Mouse (Mus musculus) forebrain, embryonic 12.5 days (tissue): ENCODE measurements around the gene Slc30a3. TPM values are rescaled to one million over a fixed set of nuclear protein-coding genes. Genes with fewer than 3 reads are reported as not detected.
A peak's percentile ranks its signal among the peaks of the same experiment; 100 is the strongest.
"Not testable (repeated sequence)": the region's sequence is repeated elsewhere in the genome, so short reads cannot be mapped to it uniquely, and the experiment has no call there.

ENCODE experiments used
- ATAC-seq: fragments of 200-750 bp; cut with Nextera tagmentation; 2 replicates; pipeline ENCODE4 v1.8.0; 2017; ENCODE audit warnings: moderate TSS enrichment; ENCODE audit not compliant: low FRiP score
- H3K27ac ChIP-seq: fragments of 300-500 bp; sonication (generic); 2 replicates; pipeline ENCODE4 v1.5.1; 2016; ENCODE audit warnings: mild to moderate bottlenecking
- H3K27me3 ChIP-seq: fragments of 300-500 bp; sonication (generic); 2 replicates; pipeline ENCODE4 v1.6.1; 2016; ENCODE audit warnings: mild to moderate bottlenecking
- H3K36me3 ChIP-seq: fragments of 300-500 bp; sonication (generic); replicated peaks from 2 replicates; pipeline ENCODE4 v1.6.1; 2016; ENCODE audit warnings: mild to moderate bottlenecking
- H3K4me1 ChIP-seq: fragments of 300-500 bp; sonication (generic); 2 replicates; pipeline ENCODE4 v1.6.1; 2016
- H3K4me2 ChIP-seq: fragments of 300-500 bp; sonication (generic); 2 replicates; pipeline ENCODE4 v1.6.1; 2016; ENCODE audit warnings: mild to moderate bottlenecking, moderate library complexity
- H3K4me3 ChIP-seq: fragments of 300-500 bp; sonication (generic); replicated peaks from 2 replicates; pipeline ENCODE4 v1.5.1; 2016; ENCODE audit warnings: mild to moderate bottlenecking
- H3K9ac ChIP-seq: fragments of 300-500 bp; sonication (generic); 2 replicates; pipeline ENCODE4 v1.6.1; 2016; ENCODE audit warnings: mild to moderate bottlenecking
- H3K9me3 ChIP-seq: fragments of 300-500 bp; sonication (generic); 2 replicates; pipeline ENCODE4 v1.6.1; 2016
- WGBS: fragments of 180-500 bp; shearing (Covaris S2); methylation state at CpG from one replicate; pipeline ENCODE4 v1.1.7; 2016; 5-methylcytosine and 5-hydroxymethylcytosine counted together
- polyA plus RNA-seq: library from polyadenylated mRNA; unstranded; fragments of >200 nt; fragmentation: Nextera tagmentation; extraction: Ambion mirVana; gene quantifications from 2 replicates; pipeline ENCODE4 v1.2.1, GENCODE M21; 2016

Gene Slc30a3
- polyA plus RNA-seq, 1 experiment from 2014 or later: 2.9 TPM

GRCm38 (mm10) chr5:31069810-31070209 lies 38.2 kb downstream of the Slc30a3 start:
- Histone ChIP-seq H3K4me2 (no peak overlapping the region), H3K4me3 (no peak overlapping the region), H3K4me1 (no peaks in the 10 kb centered on the region), H3K27ac (no peak overlapping the region), H3K9ac (no peak overlapping the region), H3K9me3 (no peaks in the 10 kb centered on the region), H3K36me3 (peaks cover 97% of the 10 kb centered on the region), H3K27me3 (no peaks in the 10 kb centered on the region)
- WGBS: 97% methylated on average over 3 of the region's 3 CpGs
- ATAC-seq: no peak

DNA sequence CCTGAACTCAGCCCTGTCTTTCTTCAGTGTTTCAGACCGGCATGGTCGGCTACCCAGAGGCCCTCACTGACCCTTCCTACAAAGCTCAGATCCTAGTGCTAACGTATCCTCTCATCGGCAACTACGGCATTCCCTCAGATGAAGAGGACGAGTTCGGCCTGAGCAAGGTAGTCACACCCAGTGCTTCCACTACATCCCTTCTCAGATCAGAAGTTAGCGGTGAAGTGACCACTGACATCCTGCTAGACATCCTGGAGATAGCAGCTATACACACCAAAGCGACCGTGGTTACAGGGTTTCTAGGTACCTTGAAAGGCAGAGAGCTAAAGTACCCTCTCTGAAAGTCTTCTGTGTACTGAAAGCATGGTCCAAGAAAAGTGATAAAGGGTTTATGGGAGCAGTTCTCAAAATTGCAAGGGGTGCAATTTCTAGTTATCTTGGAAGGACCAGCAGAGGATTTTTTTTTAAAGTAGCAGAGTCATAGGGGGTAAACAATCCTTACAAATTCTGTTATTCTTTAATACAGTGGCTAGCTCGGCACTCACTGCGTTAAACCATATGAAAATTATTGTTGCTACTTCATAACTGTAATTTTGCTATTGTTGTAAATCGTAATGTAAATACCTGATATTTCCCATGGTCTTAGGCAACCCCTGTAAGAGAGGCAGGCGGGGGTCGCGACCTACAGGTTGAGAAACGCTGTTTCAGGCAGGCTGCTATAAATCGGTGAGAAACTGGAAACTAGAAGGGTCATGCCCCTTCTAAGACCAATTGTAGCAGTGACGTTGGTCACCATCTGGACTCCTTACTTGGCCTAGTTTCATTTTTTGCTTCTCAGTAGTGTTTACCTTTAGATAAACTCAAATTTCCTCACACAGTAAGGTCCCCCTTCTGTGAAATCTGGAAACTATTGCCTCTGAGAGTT lies 52.6 kb downstream of the Slc30a3 start:
- H3K4me3 ChIP-seq: peak overlapping the region; percentile 54
- H3K27ac ChIP-seq: peak overlapping the region; percentile 36; the same call in 1 of the 2 replicates
- peaks cover 19% of the 10 kb centered on the region for H3K4me1 ChIP-seq
- peaks cover 38% of the 10 kb centered on the region for H3K36me3 ChIP-seq
- peak overlapping the region; percentile 68 for H3K9ac ChIP-seq
- H3K27me3 ChIP-seq: no peaks in the 10 kb centered on the region
- WGBS: 24% methylated on average over 19 of the region's 19 CpGs
- H3K9me3 ChIP-seq: no peaks in the 10 kb centered on the region
- H3K4me2 ChIP-seq: peak overlapping the region; percentile 83
- ATAC-seq: peak; percentile 44

DNA sequence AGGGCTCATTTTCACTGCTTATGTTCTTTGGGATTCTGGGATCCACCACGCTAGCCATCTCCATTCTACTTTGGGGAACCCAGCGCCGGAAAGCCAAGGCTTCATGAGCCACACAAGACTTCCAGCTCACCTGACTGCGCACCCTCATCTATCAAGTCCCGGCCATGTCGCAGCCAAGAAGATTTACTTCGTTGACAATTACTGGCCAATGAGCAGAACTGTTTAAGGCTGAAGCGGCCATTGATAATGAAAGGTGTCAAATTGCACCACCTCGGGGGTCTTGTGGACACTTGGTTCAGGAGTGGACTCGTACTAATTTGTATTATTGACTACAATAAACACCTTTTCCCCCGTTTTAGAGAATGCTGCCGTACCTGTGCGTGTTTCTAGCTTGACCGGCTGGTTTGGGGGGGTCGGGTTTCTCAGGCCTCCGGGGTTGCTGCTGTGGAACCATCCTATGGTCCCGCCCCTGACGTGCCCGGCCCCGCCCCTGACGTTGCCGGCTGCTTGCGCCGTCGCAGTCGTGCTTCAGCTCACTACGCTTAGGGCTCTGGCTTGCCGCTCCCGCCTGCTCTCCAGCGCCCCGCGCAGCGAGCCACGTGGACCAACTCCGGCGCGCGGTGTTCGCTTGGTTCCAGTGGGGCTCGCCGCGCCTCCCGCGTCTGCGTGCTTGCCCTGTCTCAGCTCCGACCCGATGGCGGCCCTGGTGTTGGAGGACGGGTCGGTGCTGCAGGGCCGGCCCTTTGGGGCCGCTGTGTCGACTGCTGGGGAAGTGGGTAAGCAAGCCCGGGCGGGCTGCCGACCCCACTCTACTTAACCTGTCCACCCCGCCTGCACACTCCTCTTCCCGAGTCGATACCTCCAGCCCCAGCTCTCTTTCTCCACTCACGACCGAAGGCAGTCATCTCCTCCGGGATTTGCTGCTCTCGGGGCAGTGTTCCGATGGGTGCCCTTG lies 53.5 kb downstream of the Slc30a3 start, which contains the start of gene Cad:
TSS of gene Cad (plus strand) at position 520 of the 955 bp plus-strand sequence.
- H3K4me1 ChIP-seq: peaks cover 19% of the 10 kb centered on the region
- H3K4me2 ChIP-seq: peak within 1 kb of the TSS; percentile 83
- peaks cover 28% of the 10 kb centered on the region for H3K36me3 ChIP-seq
- peak within 1 kb of the TSS; percentile 36 for H3K27ac ChIP-seq
- H3K9me3 ChIP-seq: no peaks in the 10 kb centered on the region
- peak within 1 kb of the TSS; percentile 68 for H3K9ac ChIP-seq
- under 1% methylated on average over 64 of the region's 64 CpGs for WGBS
- H3K4me3 ChIP-seq: peak within 1 kb of the TSS; percentile 54
- no peaks in the 10 kb centered on the region for H3K27me3 ChIP-seq
- peak; percentile 98 for ATAC-seq

- H3K9me3 ChIP-seq, ATAC-seq, H3K27me3 ChIP-seq: not testable (repeated sequence)
- Histone ChIP-seq H3K4me3 (peak overlapping the region; percentile 54), H3K9ac (peak overlapping the region; percentile 68; the same call in 1 of the 2 replicates), H3K4me2 (peak overlapping the region; percentile 83), H3K27ac (peak overlapping the region; percentile 36; the same call in 1 of the 2 replicates), H3K36me3 (peaks cover 20% of the 10 kb centered on the region), H3K4me1 (peaks cover 19% of the 10 kb centered on the region)
- 59% methylated on average over 4 of the region's 4 CpGs for WGBS
These were observed 54.3 kb downstream of the Slc30a3 start for GRCm38 (mm10) chr5:31053728-31054127.

GRCm38 (mm10) chr5:31050427-31050826 lies 57.6 kb downstream of the Slc30a3 start:
- H3K27ac ChIP-seq: no peak overlapping the region
- ATAC-seq: no peak
- no peaks in the 10 kb centered on the region for H3K9me3 ChIP-seq

GRCm38 (mm10) chr5:31048763-31049641 lies 59.0 kb downstream of the Slc30a3 start, which contains the start of gene Slc5a6:
Gene Slc5a6 (minus strand): TSS chr5:31048924.
- Histone ChIP-seq H3K27me3 (no peaks in the 10 kb centered on the region), H3K27ac (peak within 1 kb of the TSS; percentile 91), H3K4me3 (peak within 1 kb of the TSS; percentile 66), H3K4me1 (peaks cover 10% of the 10 kb centered on the region), H3K36me3 (peaks cover 7% of the 10 kb centered on the region; the same call in 1 of the 2 replicates), H3K9me3 (no peaks in the 10 kb centered on the region), H3K4me2 (peak within 1 kb of the TSS; percentile 62), H3K9ac (peak within 1 kb of the TSS; percentile 79)
- under 1% methylated on average over 23 of the region's 23 CpGs for WGBS
- ATAC-seq: peak; percentile 10; the same call in 1 of the 2 replicates

More at GRCm38 (mm10) chr5:31050427-31050826, 57.6 kb downstream of the Slc30a3 start:
- Histone ChIP-seq H3K4me1 (peaks cover 19% of the 10 kb centered on the region), H3K9ac (no peak overlapping the region), H3K27me3 (no peaks in the 10 kb centered on the region), H3K36me3 (peaks cover 4% of the 10 kb centered on the region; the same call in 1 of the 2 replicates), H3K4me3 (no peak overlapping the region), H3K4me2 (no peak overlapping the region)

DNA sequence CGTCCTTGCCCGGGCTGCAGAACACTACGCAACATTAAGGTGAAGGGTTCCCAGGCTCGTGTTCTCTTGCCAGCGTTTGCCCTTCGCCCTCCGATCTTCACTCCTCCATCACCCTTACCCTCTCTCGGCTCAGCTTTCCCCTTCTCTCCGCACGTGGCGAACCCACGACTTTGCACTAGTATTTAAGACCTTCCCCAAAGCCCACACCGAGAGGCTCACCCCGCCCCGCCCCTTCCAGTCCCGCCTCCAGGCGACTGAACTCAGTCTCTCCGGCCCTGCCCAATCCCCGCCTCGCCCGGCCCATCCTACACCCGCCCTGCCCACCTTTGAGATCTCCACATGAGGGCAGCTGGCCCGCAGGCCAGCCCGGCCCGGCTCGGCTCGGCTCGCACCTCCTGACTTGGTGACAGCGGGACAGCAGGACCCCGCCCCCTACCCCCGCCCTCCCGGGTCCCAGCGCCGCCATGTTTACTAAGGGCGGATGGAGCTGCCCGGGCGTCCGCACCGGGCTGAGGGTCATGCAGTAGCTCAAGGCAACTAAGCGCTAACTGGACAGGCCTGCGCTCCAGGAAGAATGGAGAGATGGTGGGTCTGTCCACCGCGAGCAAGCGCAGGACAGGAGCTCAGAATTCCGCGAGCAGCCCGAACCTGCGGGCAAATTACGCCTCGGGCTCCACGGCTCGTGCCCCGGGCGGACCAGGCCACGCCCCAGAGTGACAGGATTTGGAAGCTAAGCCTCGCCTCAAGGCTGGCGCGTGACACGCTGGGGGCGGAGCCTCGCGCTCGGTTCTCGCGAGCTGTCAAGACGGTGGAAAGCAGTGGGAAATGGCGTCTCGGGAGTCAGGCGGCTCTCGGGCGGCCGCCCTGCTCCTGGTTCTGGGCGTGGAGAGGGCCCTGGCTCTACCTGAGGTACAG lies 59.9 kb downstream of the Slc30a3 start, which contains the start of gene Atraid:
TSS of gene Atraid (plus strand) at position 465 of the 915 bp plus-strand sequence.
- no peaks in the 10 kb centered on the region for H3K9me3 ChIP-seq
- peaks cover 7% of the 10 kb centered on the region for H3K4me1 ChIP-seq
- H3K9ac ChIP-seq: peak within 1 kb of the TSS; percentile 79
- peak within 1 kb of the TSS; percentile 91 for H3K27ac ChIP-seq
- H3K4me3 ChIP-seq: peak within 1 kb of the TSS; percentile 66
- H3K4me2 ChIP-seq: peak within 1 kb of the TSS; percentile 62
- ATAC-seq: peak; percentile 97
- no peaks in the 10 kb centered on the region for H3K27me3 ChIP-seq
- peaks cover 7% of the 10 kb centered on the region; the same call in 1 of the 2 replicates for H3K36me3 ChIP-seq
- WGBS: under 1% methylated on average over 73 of the region's 73 CpGs

DNA sequence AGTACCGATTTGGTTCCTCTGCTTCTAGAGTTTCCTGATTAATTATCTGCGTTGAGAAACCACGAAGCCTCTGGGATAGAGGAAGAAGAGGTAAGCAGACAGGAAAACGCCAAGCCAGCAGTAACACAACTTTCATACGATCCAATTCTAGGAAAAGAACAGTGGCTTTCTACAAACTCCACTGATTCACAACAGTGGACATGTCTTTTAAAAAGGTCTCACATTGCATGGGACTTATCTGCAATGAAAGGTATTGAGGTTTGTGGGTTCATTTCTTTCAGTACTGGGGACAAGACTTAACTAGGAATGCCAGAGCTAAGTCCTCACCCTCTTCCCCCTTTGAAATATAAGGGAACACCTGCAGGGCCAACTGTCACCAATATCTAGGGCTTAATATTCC lies 61.0 kb downstream of the Slc30a3 start:
- peaks cover 3% of the 10 kb centered on the region; the same call in 1 of the 2 replicates for H3K36me3 ChIP-seq
- H3K9ac ChIP-seq: peak overlapping the region; percentile 79; the same call in 1 of the 2 replicates
- no peak overlapping the region for H3K27ac ChIP-seq
- no peaks in the 10 kb centered on the region for H3K9me3 ChIP-seq
- no peaks in the 10 kb centered on the region for H3K27me3 ChIP-seq
- H3K4me2 ChIP-seq: peak overlapping the region; percentile 62
- 84% methylated on average over 5 of the region's 5 CpGs for WGBS
- H3K4me1 ChIP-seq: peaks cover 7% of the 10 kb centered on the region
- ATAC-seq: no peak
- H3K4me3 ChIP-seq: peak overlapping the region; percentile 66

- no peak for ATAC-seq
- H3K9me3 ChIP-seq: no peaks in the 10 kb centered on the region
- H3K9ac ChIP-seq: no peak overlapping the region
- WGBS: 91% methylated on average over 6 of the region's 6 CpGs
- peaks cover 6% of the 10 kb centered on the region; the same call in 1 of the 2 replicates for H3K36me3 ChIP-seq
- H3K27ac ChIP-seq: no peak overlapping the region
- no peak overlapping the region for H3K4me2 ChIP-seq
- peaks cover 7% of the 10 kb centered on the region for H3K4me1 ChIP-seq
- no peak overlapping the region for H3K4me3 ChIP-seq
- H3K27me3 ChIP-seq: no peaks in the 10 kb centered on the region
These were observed 61.6 kb downstream of the Slc30a3 start for GRCm38 (mm10) chr5:31046416-31046815.

GRCm38 (mm10) chr5:31038171-31038845 lies 69.7 kb downstream of the Slc30a3 start:
- Histone ChIP-seq H3K9ac (no peak overlapping the region), H3K4me2 (no peak overlapping the region), H3K4me3 (no peak overlapping the region), H3K4me1 (no peaks in the 10 kb centered on the region), H3K27ac (no peak overlapping the region), H3K9me3 (no peaks in the 10 kb centered on the region), H3K27me3 (no peaks in the 10 kb centered on the region), H3K36me3 (peaks cover 48% of the 10 kb centered on the region)
- ATAC-seq: no peak
- 92% methylated on average over 7 of the region's 7 CpGs for WGBS
